Mouse (Mus musculus): ENCODE results near the gene Gbf1.

DNA sequence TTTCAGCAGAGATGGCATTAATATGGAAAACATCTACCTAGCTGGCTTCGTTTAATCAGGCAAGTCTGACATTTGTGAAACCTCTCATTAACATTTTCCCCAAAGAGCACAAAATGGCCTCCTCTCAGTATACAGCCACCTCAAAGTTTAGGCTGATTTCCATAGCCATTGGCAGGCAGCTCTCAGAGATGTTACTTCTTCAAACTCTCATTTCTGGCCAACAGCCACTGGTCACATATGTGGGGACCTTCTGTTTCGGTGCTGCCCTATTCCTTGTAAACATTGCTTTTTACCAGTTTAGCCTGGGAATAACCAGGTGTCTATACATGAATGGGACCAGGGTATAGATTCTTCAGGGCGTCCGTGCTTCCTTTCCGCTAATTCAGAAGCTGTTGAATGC lies 67.8 kb downstream of the Gbf1 start:
- no peak for TF ChIP-seq CTCF (IDR thresholded peaks at IDR 0.05; ENCODE audit: control insufficient read depth, insufficient read depth, insufficient read length)
- TF ChIP-seq USF1 (IDR thresholded peaks at IDR 0.05; ENCODE audit: low read depth): no peak
- TF ChIP-seq MAX (IDR thresholded peaks at IDR 0.05): no peak
